Mouse (Mus musculus) lung, postnatal 0 days (tissue): ENCODE results near the gene Socs7. TPM values are rescaled to one million over a fixed set of nuclear protein-coding genes. Genes with fewer than 3 reads are reported as not detected.

Experiments
- ATAC-seq: fragments of 200-750 bp; cut with Nextera tagmentation; 2 replicates; pipeline ENCODE4 v1.8.0; 2017; ENCODE audit warnings: moderate library complexity
- DNase-seq: peaks from one replicate; pipeline ENCODE4 v3.0.0-alpha.2; 2016; ENCODE audit warnings: low spot score
- H3K27ac ChIP-seq: fragments of 300-500 bp; sonication (generic); 2 replicates; pipeline ENCODE4 v1.5.1; 2014; ENCODE audit warnings: antibody characterized with exemption, mild to moderate bottlenecking, low read length, mixed read lengths
- H3K27me3 ChIP-seq: fragments of 300-500 bp; sonication (generic); replicated peaks from 2 replicates; pipeline ENCODE4 v1.6.1; 2014; ENCODE audit warnings: low read length, mixed read lengths; ENCODE audit not compliant: insufficient read depth
- H3K36me3 ChIP-seq: fragments of 300-500 bp; sonication (generic); 2 replicates; pipeline ENCODE4 v1.6.1; 2014; ENCODE audit warnings: low read length, mixed read lengths; ENCODE audit not compliant: insufficient read depth
- H3K4me1 ChIP-seq: fragments of 300-500 bp; sonication (generic); 2 replicates; pipeline ENCODE4 v1.6.1; 2014; ENCODE audit warnings: antibody characterized with exemption, low read depth, low read length, mixed read lengths; ENCODE audit not compliant: insufficient read depth
- H3K4me2 ChIP-seq: fragments of 300-500 bp; sonication (generic); replicated peaks from 2 replicates; pipeline ENCODE4 v1.6.1; 2014; ENCODE audit warnings: low read depth, mild to moderate bottlenecking, low read length, moderate library complexity, mixed read lengths
- H3K4me3 ChIP-seq: fragments of 300-500 bp; sonication (generic); 2 replicates; pipeline ENCODE4 v1.5.1; 2014; ENCODE audit warnings: low read depth, low read length
- H3K9ac ChIP-seq: fragments of 300-500 bp; sonication (generic); replicated peaks from 2 replicates; pipeline ENCODE4 v1.6.1; 2014; ENCODE audit warnings: low read depth, mild to moderate bottlenecking
- H3K9me3 ChIP-seq: fragments of 300-500 bp; sonication (generic); 2 replicates; pipeline ENCODE4 v1.6.1; 2016; ENCODE audit warnings: low read length, mixed read lengths
- CTCF ChIP-seq: IDR thresholded peaks from 2 replicates; pipeline ENCODE4 v1.5.1; 2016; ENCODE audit warnings: antibody characterized with exemption, mild to moderate bottlenecking
- EP300 ChIP-seq: IDR thresholded peaks from 2 replicates; pipeline ENCODE4 v1.6.1; 2016; ENCODE audit warnings: antibody characterized with exemption, mild to moderate bottlenecking, control low read depth
- WGBS: fragments of 180-500 bp; shearing (Covaris S2); extraction: QIAGEN DNeasy Blood & Tissue Kit; methylation state at CpG from one replicate; pipeline ENCODE4 v1.1.7; 2014; 5-methylcytosine and 5-hydroxymethylcytosine counted together
- polyA plus RNA-seq: library from polyadenylated mRNA; unstranded; fragments of >200 nt; fragmentation: Nextera tagmentation; extraction: Ambion mirVana; gene quantifications from 2 replicates; pipeline ENCODE4 v1.2.1, GENCODE M21; 2015

Gene Socs7
- polyA plus RNA-seq, 1 experiment from 2014 or later: 2.4 TPM

DNA sequence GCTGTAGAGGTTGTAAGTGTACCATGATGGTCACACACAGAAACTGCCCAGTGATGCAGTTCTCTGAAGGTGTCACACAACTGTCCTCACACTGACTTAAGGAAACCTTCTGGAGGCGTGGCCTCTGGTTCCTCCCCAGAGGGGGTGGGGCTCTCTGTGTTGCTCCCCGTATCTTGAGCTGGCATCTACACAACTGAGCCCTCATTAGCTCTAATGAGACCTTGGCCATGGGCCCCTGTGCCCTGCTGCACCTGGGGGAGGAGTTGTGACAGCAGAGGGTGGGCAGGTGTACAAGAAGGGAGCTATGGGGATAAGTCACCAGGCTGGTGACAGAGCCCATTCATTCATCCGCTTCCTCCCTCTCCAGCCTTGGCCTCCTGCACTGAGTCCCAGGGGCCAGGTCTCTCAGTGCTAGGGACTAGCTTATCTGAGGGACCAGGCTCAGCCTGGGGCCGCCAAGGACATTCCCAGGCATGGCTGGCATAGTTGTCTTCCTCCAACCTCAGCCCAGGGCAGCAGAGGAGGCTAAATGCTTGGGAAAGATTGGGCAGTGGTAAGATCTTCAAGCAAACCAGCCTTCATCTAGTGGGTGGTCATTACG, 61.8 kb downstream of the Socs7 start:
- Histone ChIP-seq H3K4me3 (no peak overlapping the region), H3K9me3 (no peaks in the 10 kb centered on the region), H3K27me3 (no peaks in the 10 kb centered on the region), H3K27ac (no peak overlapping the region), H3K4me1 (peaks cover 3% of the 10 kb centered on the region; the same call in 1 of the 2 replicates), H3K4me2 (no peak overlapping the region), H3K9ac (no peak overlapping the region), H3K36me3 (no peaks in the 10 kb centered on the region)
- WGBS: 58% methylated on average over 5 of the region's 5 CpGs
- ATAC-seq: no peak
- no peak for DNase-seq
- TF ChIP-seq CTCF (no peak), EP300 (no peak)

DNA sequence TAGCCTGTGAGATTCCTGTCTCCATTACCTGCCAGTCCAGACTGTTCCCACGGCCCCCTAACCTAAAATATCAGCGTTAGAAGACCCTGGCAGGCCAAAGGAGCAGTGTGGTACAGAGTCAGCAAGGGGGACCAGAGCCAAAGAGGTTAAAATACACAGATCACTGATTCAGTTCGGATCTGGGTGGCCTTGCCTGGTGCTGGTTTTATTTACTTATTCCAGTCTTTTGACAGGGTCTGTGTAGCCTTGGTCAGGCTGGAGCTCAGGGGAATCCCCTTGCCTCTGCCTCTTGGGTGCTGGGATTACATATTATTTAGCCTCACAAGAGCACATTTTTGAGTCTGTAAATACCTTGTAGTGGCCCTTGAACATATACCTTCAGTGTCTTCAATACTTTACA, 62.5 kb downstream of the Socs7 start:
- H3K4me2 ChIP-seq: no peak overlapping the region
- no peaks in the 10 kb centered on the region for H3K27me3 ChIP-seq
- DNase-seq (no peak), ATAC-seq (no peak)
- H3K4me1 ChIP-seq: peaks cover 3% of the 10 kb centered on the region; the same call in 1 of the 2 replicates
- H3K9ac ChIP-seq: no peak overlapping the region
- H3K4me3 ChIP-seq: no peak overlapping the region
- H3K9me3 ChIP-seq: no peaks in the 10 kb centered on the region
- no peak for TF ChIP-seq EP300
- TF ChIP-seq CTCF: no peak
- 31% methylated on average over 3 of the region's 3 CpGs for WGBS
- H3K27ac ChIP-seq: no peak overlapping the region
- H3K36me3 ChIP-seq: no peaks in the 10 kb centered on the region

DNA sequence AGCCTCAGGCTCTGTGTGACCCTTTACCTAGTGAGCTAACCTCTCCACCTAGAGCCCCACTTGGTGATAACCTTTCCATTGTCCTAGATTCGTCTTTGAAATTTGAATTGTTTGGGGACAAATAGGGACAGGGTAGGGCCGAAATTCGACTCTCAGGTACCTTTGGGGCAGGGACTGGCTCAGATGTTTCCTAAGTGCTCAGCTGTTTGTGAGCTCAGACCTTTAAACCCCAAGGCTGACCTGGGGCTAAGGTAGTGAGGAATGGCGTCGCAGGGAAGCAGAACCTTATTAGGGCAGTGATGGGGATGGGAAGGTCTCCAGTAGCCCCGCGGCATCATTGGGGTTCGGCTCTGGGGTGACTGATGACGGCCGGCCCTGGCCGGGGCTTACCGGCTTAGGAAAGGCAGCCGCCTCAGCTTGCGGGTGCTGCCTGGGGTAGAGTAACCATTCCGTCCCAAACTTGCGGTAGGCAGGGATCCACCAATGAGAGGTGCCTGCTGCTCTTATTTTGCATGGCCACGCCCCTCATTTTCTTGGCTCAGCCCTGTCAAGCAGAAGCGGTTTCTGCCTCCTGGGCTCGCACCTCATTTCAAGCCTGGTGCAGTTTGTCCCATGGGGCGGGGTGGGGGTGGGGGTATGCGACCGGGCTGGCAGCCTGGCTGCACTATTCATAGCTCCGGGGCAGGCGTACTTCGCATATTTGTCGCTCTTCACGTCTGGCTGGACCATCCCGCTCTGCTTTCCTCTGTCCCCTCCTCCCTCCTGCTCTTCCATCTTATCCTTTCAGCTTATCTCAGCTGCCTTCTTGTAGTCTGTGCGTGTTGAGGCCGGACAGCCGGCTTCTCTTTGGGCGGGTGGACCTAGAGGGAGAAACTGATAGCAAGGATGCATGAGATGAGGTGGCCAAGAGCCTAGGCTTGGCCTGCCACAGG, 65.7 kb downstream of the Socs7 start:
- Histone ChIP-seq H3K27me3 (no peaks in the 10 kb centered on the region), H3K9me3 (no peaks in the 10 kb centered on the region), H3K27ac (no peak overlapping the region), H3K36me3 (no peaks in the 10 kb centered on the region), H3K4me1 (peaks cover 3% of the 10 kb centered on the region; the same call in 1 of the 2 replicates), H3K4me3 (no peak overlapping the region), H3K9ac (no peak overlapping the region), H3K4me2 (peak overlapping the region; percentile 51)
- DNase-seq (peak; percentile 94), ATAC-seq (peak; percentile 89)
- 3% methylated on average over 32 of the region's 32 CpGs for WGBS
- TF ChIP-seq CTCF (no peak), EP300 (no peak)

DNA sequence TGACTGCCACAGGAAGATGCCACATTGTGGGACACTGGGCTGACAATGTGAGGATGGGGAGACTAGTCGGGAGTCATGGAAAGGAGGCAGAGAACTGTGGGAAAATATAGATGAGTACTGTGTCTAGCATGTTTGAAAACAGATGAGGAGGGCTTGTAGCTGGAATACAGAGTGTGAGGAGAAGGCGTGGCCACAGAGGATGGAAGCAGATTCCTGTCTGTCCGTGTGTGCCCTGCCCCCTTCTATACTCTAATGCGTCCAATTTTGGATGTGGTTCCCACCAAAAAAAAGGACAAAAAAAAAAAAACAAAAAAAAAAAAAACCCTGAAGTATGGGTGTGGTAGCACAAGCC, 66.4 kb downstream of the Socs7 start:
- DNase-seq (no peak), ATAC-seq (no peak)
- Histone ChIP-seq H3K4me3 (no peak overlapping the region), H3K9me3 (no peaks in the 10 kb centered on the region), H3K36me3 (no peaks in the 10 kb centered on the region), H3K27ac (no peak overlapping the region), H3K4me1 (peaks cover 3% of the 10 kb centered on the region; the same call in 1 of the 2 replicates), H3K27me3 (no peaks in the 10 kb centered on the region), H3K4me2 (peak overlapping the region; percentile 51), H3K9ac (no peak overlapping the region)
- TF ChIP-seq CTCF (no peak), EP300 (no peak)
- WGBS: 26% methylated on average over 4 of the region's 4 CpGs

DNA sequence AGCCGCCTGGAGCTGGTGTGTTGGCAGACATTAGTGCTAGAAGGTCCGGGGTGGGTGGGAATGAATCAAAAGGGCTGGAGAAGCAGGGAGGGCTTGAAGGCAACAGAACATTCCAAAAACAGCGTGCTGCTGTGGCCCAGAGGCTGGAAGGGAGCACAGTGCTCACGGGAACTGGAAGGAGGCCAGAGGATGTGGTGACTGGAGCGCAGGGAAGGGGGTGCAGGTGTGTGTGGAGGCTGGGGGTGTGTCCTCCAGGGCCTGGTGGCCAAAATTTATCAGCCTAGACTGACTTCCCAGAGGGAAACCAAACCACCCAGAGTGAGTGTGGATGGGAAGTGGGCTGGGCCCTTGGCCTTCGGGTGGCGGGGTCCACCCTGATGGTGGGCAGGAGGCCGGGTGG, 67.3 kb downstream of the Socs7 start:
- H3K36me3 ChIP-seq: no peaks in the 10 kb centered on the region
- H3K4me3 ChIP-seq: no peak overlapping the region
- H3K4me1 ChIP-seq: peaks cover 3% of the 10 kb centered on the region; the same call in 1 of the 2 replicates
- H3K9me3 ChIP-seq: no peaks in the 10 kb centered on the region
- no peaks in the 10 kb centered on the region for H3K27me3 ChIP-seq
- no peak for ATAC-seq
- DNase-seq: no peak
- TF ChIP-seq EP300: no peak
- no peak for TF ChIP-seq CTCF
- 48% methylated on average over 8 of the region's 8 CpGs for WGBS
- H3K27ac ChIP-seq: no peak overlapping the region
- no peak overlapping the region for H3K9ac ChIP-seq
- no peak overlapping the region for H3K4me2 ChIP-seq

DNA sequence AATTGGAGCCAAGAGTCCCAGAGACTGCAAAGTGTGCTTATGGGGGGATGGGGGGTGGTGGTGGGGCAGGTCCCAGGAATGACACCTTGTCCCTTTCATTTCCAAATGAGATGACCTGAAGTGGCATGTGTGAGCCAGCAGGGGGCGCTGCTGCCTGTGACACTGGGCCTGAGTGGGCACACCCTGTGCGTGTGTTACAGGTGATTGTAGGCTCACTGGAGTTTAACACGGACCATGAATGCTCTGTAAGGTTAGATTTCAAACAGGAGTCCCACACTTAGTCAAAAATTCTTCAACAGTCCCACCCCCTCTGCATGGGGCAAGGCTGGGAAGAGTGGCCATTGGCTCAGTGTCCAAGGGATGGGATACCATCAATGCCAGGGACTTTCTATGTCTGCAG, 69.7 kb downstream of the Socs7 start:
- Histone ChIP-seq H3K27ac (no peak overlapping the region), H3K27me3 (no peaks in the 10 kb centered on the region), H3K4me3 (no peak overlapping the region), H3K9me3 (no peaks in the 10 kb centered on the region), H3K9ac (no peak overlapping the region), H3K36me3 (no peaks in the 10 kb centered on the region), H3K4me1 (peaks cover 22% of the 10 kb centered on the region; the same call in 1 of the 2 replicates), H3K4me2 (no peak overlapping the region)
- 16% methylated on average over 3 of the region's 3 CpGs for WGBS
- DNase-seq (peak; percentile 80), ATAC-seq (no peak)
- TF ChIP-seq CTCF (peak; percentile 99), EP300 (no peak)
